Mouse (Mus musculus): ENCODE results near the gene Srd5a1. TPM values are rescaled to one million over a fixed set of nuclear protein-coding genes. Genes with fewer than 3 reads are reported as not detected.
A peak's percentile ranks its signal among the peaks of the same experiment; 100 is the strongest.

The Srd5a1 gene
- polyA plus RNA-seq, 1 experiment from 2014 or later: 25.5 TPM

- H3K4me2 ChIP-seq (ENCODE audit: low read length): no peak overlapping the region
- WGBS: 72% methylated on average over 16 of the region's 16 CpGs
- no peak overlapping the region for H3K9ac ChIP-seq (replicated peaks; ENCODE audit: low read length)
- H3K36me3 ChIP-seq (ENCODE audit: control insufficient read depth, insufficient read depth, low read length): no peaks in the 10 kb centered on the region
- no peak overlapping the region for H3K27ac ChIP-seq (replicated peaks; ENCODE audit: low read depth, low read length)
- peaks cover 9% of the 10 kb centered on the region; the same call in 1 of the 2 replicates for H3K4me1 ChIP-seq (ENCODE audit: control insufficient read depth, insufficient read depth, low read length)
- ATAC-seq (ENCODE audit: low FRiP score, low TSS enrichment) (no peak), DNase-seq (no peak)
- H3K4me3 ChIP-seq (replicated peaks; ENCODE audit: low read depth, low read length): no peak overlapping the region
- no peaks in the 10 kb centered on the region for H3K9me3 ChIP-seq (ENCODE audit: control insufficient read depth, low read length)
- no peaks in the 10 kb centered on the region for H3K27me3 ChIP-seq (ENCODE audit: control insufficient read depth, insufficient read depth, low read length)
These were observed 63.6 kb downstream of the Srd5a1 start for GRCm38 (mm10) chr13:69547488-69548180.

GRCm38 (mm10) chr13:69545019-69545418 is 66.2 kb downstream of the Srd5a1 start:
- Histone ChIP-seq H3K27me3 (ENCODE audit: control insufficient read depth, insufficient read depth, low read length) (no peaks in the 10 kb centered on the region), H3K9ac (replicated peaks; ENCODE audit: low read length) (no peak overlapping the region), H3K36me3 (ENCODE audit: control insufficient read depth, insufficient read depth, low read length) (no peaks in the 10 kb centered on the region), H3K4me2 (ENCODE audit: low read length) (no peak overlapping the region), H3K9me3 (ENCODE audit: control insufficient read depth, low read length) (no peaks in the 10 kb centered on the region), H3K27ac (replicated peaks; ENCODE audit: low read depth, low read length) (no peak overlapping the region), H3K4me3 (replicated peaks; ENCODE audit: low read depth, low read length) (no peak overlapping the region), H3K4me1 (ENCODE audit: control insufficient read depth, insufficient read depth, low read length) (peaks cover 17% of the 10 kb centered on the region; the same call in 1 of the 2 replicates)
- DNase-seq (peak; percentile 69), ATAC-seq (ENCODE audit: low FRiP score, low TSS enrichment) (0 out of 2 replicates have a peak, but pooled peaks have one; percentile 10)
- WGBS: 29% methylated on average over 3 of the region's 3 CpGs

GRCm38 (mm10) chr13:69543595-69543994 is 67.6 kb downstream of the Srd5a1 start:
- Histone ChIP-seq H3K4me2 (ENCODE audit: low read length) (peak overlapping the region; percentile 19; the same call in 1 of the 2 replicates), H3K27ac (replicated peaks; ENCODE audit: low read depth, low read length) (no peak overlapping the region), H3K9me3 (ENCODE audit: control insufficient read depth, low read length) (no peaks in the 10 kb centered on the region), H3K27me3 (ENCODE audit: control insufficient read depth, insufficient read depth, low read length) (no peaks in the 10 kb centered on the region), H3K36me3 (ENCODE audit: control insufficient read depth, insufficient read depth, low read length) (no peaks in the 10 kb centered on the region), H3K4me3 (replicated peaks; ENCODE audit: low read depth, low read length) (no peak overlapping the region), H3K9ac (replicated peaks; ENCODE audit: low read length) (0 out of 2 replicates have a peak overlapping the region, but pooled peaks have one; percentile 26), H3K4me1 (ENCODE audit: control insufficient read depth, insufficient read depth, low read length) (peaks cover 27% of the 10 kb centered on the region; the same call in 1 of the 2 replicates)
- 50% methylated on average over 12 of the region's 12 CpGs for WGBS
- DNase-seq (no peak), ATAC-seq (ENCODE audit: low FRiP score, low TSS enrichment) (no peak)

GRCm38 (mm10) chr13:69542571-69543352 is 68.5 kb downstream of the Srd5a1 start:
- Histone ChIP-seq H3K27ac (replicated peaks; ENCODE audit: low read depth, low read length) (no peak overlapping the region), H3K27me3 (ENCODE audit: control insufficient read depth, insufficient read depth, low read length) (no peaks in the 10 kb centered on the region), H3K9me3 (ENCODE audit: control insufficient read depth, low read length) (no peaks in the 10 kb centered on the region), H3K36me3 (ENCODE audit: control insufficient read depth, insufficient read depth, low read length) (no peaks in the 10 kb centered on the region), H3K4me1 (ENCODE audit: control insufficient read depth, insufficient read depth, low read length) (peaks cover 29% of the 10 kb centered on the region; the same call in 1 of the 2 replicates), H3K9ac (replicated peaks; ENCODE audit: low read length) (no peak overlapping the region), H3K4me2 (ENCODE audit: low read length) (no peak overlapping the region), H3K4me3 (replicated peaks; ENCODE audit: low read depth, low read length) (no peak overlapping the region)
- ATAC-seq (ENCODE audit: low FRiP score, low TSS enrichment) (no peak), DNase-seq (no peak)
- WGBS: 36% methylated on average over 17 of the region's 17 CpGs

GRCm38 (mm10) chr13:69541776-69542175 is 69.5 kb downstream of the Srd5a1 start:
- 74% methylated on average over 10 of the region's 10 CpGs for WGBS
- H3K36me3 ChIP-seq (ENCODE audit: control insufficient read depth, insufficient read depth, low read length): no peaks in the 10 kb centered on the region
- no peaks in the 10 kb centered on the region for H3K9me3 ChIP-seq (ENCODE audit: control insufficient read depth, low read length)
- no peak for ATAC-seq (ENCODE audit: low FRiP score, low TSS enrichment)
- no peak overlapping the region for H3K9ac ChIP-seq (replicated peaks; ENCODE audit: low read length)
- DNase-seq: no peak
- H3K27me3 ChIP-seq (ENCODE audit: control insufficient read depth, insufficient read depth, low read length): no peaks in the 10 kb centered on the region
- H3K27ac ChIP-seq (replicated peaks; ENCODE audit: low read depth, low read length): no peak overlapping the region
- no peak overlapping the region for H3K4me3 ChIP-seq (replicated peaks; ENCODE audit: low read depth, low read length)
- no peak overlapping the region for H3K4me2 ChIP-seq (ENCODE audit: low read length)
- H3K4me1 ChIP-seq (ENCODE audit: control insufficient read depth, insufficient read depth, low read length): peaks cover 29% of the 10 kb centered on the region; the same call in 1 of the 2 replicates

GRCm38 (mm10) chr13:69541209-69541608 is 70.0 kb downstream of the Srd5a1 start:
- Histone ChIP-seq H3K4me1 (ENCODE audit: control insufficient read depth, insufficient read depth, low read length) (peaks cover 29% of the 10 kb centered on the region; the same call in 1 of the 2 replicates), H3K9ac (replicated peaks; ENCODE audit: low read length) (no peak overlapping the region), H3K4me2 (ENCODE audit: low read length) (no peak overlapping the region), H3K27me3 (ENCODE audit: control insufficient read depth, insufficient read depth, low read length) (no peaks in the 10 kb centered on the region), H3K27ac (replicated peaks; ENCODE audit: low read depth, low read length) (no peak overlapping the region), H3K9me3 (ENCODE audit: control insufficient read depth, low read length) (no peaks in the 10 kb centered on the region), H3K4me3 (replicated peaks; ENCODE audit: low read depth, low read length) (no peak overlapping the region), H3K36me3 (ENCODE audit: control insufficient read depth, insufficient read depth, low read length) (no peaks in the 10 kb centered on the region)
- no peak for DNase-seq
- WGBS: 90% methylated on average over 6 of the region's 6 CpGs
- no peak for ATAC-seq (ENCODE audit: low FRiP score, low TSS enrichment)

GRCm38 (mm10) chr13:69538327-69538726 is 72.9 kb downstream of the Srd5a1 start:
- DNase-seq (no peak), ATAC-seq (ENCODE audit: low FRiP score, low TSS enrichment) (no peak)
- 18% methylated on average over 4 of the region's 4 CpGs for WGBS

GRCm38 (mm10) chr13:69537366-69537765 is 73.9 kb downstream of the Srd5a1 start:
- DNase-seq (no peak), ATAC-seq (ENCODE audit: low FRiP score, low TSS enrichment) (no peak)
- H3K27me3 ChIP-seq (ENCODE audit: control insufficient read depth, insufficient read depth, low read length): no peaks in the 10 kb centered on the region
- H3K9me3 ChIP-seq (ENCODE audit: control insufficient read depth, low read length): no peaks in the 10 kb centered on the region
- peaks cover 32% of the 10 kb centered on the region; the same call in 1 of the 2 replicates for H3K4me1 ChIP-seq (ENCODE audit: control insufficient read depth, insufficient read depth, low read length)
- H3K4me3 ChIP-seq (replicated peaks; ENCODE audit: low read depth, low read length): no peak overlapping the region
- H3K27ac ChIP-seq (replicated peaks; ENCODE audit: low read depth, low read length): no peak overlapping the region
- no peak overlapping the region for H3K4me2 ChIP-seq (ENCODE audit: low read length)
- no peak overlapping the region for H3K9ac ChIP-seq (replicated peaks; ENCODE audit: low read length)
- no peaks in the 10 kb centered on the region for H3K36me3 ChIP-seq (ENCODE audit: control insufficient read depth, insufficient read depth, low read length)
- 56% methylated on average over 7 of the region's 7 CpGs for WGBS

More at GRCm38 (mm10) chr13:69538327-69538726, 72.9 kb downstream of the Srd5a1 start:
- Histone ChIP-seq H3K9me3 (ENCODE audit: control insufficient read depth, low read length) (no peaks in the 10 kb centered on the region), H3K4me1 (ENCODE audit: control insufficient read depth, insufficient read depth, low read length) (peaks cover 31% of the 10 kb centered on the region; the same call in 1 of the 2 replicates), H3K36me3 (ENCODE audit: control insufficient read depth, insufficient read depth, low read length) (no peaks in the 10 kb centered on the region), H3K4me3 (replicated peaks; ENCODE audit: low read depth, low read length) (no peak overlapping the region), H3K27ac (replicated peaks; ENCODE audit: low read depth, low read length) (no peak overlapping the region), H3K4me2 (ENCODE audit: low read length) (no peak overlapping the region), H3K9ac (replicated peaks; ENCODE audit: low read length) (no peak overlapping the region), H3K27me3 (ENCODE audit: control insufficient read depth, insufficient read depth, low read length) (no peaks in the 10 kb centered on the region)
